Mouse (Mus musculus) monocyte, adult 2 months (primary cell): Measurements from ENCODE around the gene Trio.

ENCODE experiments used
- DNase-seq, 2 experiments: peaks; one replicate each; pipeline ENCODE4 v3.0.0; 2022; ENCODE audit warnings: low spot score in 2 of 2, low read depth in 1 of 2

Trio gene

DNA sequence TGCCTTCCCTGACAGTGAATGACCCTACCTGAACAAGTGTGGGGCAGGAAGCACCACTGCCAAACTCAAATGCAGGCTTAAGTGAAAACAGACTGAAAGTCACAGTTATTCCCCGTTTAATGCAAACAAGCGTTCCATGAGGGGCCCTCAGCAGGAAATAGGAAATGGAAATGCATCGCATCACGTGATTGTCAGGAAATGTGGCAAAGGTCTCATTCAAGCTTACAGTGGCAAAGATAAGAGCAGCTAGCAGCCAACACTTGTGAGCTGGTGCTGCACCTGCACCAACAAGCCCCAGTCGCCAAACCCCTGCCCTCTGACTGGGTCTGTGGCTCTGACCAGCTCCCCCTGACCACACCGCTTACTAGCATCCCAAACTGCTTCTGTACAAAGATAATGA lies 138.7 kb downstream of the Trio start:
- no peak for DNase-seq

DNA sequence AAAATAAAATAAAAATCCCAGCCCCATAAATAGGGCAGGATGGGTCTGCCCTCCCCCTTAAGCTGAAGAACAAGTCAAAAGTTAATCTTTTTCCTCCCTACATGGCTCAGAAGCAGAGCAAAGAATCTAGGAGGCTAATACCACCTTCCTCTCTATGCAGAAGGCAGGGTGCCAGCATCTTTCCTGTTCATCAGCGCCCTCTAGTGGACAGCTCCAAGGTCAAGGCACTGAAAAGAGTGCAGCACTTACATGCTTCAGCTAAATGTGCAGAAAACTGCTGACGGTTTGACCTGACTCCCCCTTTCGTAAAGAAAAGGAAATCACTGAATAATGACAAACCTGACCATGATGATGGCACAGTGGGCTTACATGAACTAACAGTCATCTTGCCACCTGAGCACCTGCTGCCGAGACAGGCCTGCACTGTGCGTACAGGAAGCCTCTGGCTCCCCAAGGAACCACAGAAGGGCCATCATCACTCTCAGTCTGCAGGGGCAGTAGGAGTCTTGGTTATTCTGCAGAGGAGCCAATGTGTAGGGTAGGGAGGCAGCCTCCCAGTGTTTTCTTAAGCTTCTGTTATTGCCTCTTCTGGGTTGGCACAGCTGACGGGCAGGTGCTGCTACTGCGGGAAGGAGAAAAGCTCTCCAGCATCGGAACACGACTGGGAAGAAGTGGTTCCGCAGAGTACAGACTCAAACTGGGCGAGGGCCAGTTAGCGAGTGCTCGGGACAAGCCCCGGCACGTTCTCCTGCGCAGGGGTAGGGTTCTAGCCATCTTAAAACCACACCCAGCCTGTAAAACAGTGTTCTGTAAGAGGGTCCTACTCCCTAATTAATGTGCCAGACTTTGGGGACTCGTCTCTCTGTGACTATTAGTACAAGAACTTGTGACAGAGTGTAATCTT lies 141.0 kb downstream of the Trio start:
- DNase-seq = peak in 1 of 2 experiments; percentile 64

DNA sequence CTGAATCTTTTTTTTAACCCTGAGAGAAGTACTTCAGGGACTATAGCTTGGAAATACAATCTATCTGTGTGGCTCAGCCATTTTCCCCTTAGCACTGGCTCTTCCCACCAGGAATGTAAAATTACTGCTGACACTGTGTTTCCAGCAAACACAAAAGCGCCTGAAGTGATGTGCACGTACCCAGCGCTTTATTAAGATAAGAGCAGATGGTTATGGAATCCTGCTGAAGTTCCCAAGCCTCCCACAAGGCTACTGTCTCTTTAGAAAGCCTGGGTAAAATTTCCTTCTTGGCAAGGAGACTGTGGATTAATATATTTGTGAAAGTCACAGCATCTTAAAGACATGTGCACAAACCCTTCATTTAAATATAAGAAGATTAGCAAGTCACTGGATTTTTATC lies 141.8 kb downstream of the Trio start:
- DNase-seq = no peak

DNA sequence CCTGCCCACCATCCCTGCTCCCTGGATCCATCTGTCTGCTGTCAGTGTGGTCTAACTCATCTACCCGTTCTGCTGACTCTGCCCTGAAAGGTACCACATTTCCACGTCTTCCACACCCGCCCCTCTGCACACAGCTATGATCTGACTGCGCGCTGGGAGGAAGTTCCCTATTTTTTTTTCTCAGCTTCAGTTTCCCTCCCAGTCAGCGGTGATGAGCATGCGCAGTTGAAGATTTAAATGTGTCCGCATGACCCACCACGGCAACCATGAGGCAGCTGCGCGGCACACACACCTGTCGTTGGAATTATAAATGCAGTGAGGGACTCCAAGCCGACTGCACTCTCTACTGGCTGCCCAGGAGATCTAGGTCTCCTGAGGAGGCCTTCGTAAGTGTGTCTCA lies 142.8 kb downstream of the Trio start:
- DNase-seq = peak in 1 of 2 experiments; percentile 39

DNA sequence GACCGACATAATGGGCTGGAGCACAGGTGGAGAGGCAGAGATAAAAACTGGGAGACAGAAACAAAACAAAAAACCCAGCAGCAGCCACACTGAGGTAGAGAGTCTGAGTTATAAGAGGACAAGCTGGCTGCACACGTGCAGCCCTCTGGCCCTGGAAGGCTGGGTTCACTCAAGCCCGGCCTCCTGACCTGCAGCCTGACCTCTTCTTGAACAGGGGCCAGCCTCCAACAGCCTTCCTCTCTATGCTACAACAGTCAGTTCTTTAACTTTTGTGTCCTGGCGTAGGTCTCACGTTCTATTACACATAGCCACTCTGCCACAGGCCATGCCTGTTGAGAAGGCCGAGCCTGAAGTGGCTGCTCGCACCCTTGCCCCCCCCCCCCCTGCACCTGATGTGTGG lies 147.8 kb downstream of the Trio start:
- DNase-seq = no peak

DNA sequence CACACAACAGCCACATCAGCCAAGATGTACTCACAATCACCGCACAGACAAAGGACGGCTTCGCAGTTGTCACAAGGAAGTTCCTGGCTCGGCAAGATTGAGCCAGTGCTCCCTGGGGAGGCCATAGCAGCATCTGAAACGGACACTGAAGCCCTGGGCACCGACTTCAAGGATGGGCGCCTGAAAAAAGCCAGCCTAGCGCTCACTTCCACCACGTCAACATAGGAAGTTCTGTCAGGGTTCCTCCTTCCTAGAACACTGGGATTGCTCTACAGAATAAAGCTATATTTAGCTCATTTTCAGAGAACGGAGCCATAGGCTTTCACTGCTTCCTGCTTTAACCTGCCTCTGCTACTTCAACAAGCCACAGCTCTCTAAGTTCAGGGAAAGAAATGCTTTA lies 149.3 kb downstream of the Trio start:
- no peak for DNase-seq

DNA sequence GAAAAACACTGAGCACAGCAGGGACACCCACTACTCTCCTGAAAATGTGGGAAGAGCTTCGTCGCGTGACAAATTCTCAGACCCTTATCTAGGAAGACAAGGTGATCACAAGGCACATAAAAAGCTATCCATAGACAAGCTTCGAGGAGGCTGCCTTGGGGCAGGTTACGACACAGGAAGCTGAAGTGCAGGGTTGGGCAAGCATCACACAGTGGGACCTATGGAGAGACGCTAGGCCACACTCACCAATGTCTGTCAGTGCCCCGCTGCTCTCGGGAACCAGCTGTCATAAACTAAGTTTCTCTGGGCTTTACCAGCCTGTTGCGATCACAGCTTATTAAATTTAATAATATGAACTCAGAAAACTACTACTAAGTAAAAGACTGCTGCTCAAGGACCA lies 149.9 kb downstream of the Trio start:
- no peak for DNase-seq

DNA sequence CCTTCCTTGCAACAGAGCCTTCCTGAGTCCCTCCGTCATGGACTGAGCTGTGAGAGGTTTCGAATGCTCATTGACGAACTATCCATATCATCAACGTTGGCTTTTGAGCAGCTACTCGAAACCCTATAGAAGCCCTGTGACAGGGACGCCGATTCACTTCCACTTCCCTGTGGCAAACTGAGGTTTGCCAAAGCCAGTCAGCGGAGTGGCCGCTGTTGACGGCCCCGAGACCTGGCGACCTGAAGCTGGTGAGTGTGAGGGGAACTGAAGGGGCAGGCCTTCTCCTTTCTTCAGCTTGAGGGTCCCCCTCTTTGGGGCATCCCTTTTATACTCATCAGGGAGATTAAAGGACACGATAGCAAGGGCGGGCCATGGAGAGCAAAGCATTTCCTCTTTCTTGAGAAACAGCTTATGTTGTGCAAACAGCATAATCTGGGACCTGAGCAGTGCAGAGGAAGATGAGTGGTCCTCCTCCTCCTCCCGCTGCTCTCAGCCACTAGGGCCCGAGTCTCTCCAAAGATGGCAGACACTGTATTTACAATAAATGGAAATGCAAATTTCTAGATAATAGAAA lies 151.8 kb downstream of the Trio start:
- DNase-seq = peak; percentile 52 to 68

DNA sequence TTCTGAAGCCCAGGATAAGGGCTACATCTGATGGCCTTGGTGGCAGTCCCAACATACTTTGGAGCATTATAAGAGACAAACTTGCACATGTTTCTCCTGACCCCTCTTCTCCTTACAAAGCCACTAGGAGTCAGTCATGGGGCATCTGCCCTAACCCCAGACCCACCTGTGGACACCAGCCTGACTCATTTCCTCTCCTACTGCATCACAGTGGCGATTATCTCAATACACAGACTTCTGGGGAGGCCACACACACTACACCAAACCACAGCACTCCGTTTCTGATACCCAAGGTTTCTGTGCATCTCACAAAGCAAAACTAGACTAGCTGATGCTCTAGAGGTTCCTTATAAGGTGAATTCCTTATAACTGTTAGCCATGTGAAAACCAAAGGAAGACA lies 153.4 kb downstream of the Trio start:
- DNase-seq = no peak

DNA sequence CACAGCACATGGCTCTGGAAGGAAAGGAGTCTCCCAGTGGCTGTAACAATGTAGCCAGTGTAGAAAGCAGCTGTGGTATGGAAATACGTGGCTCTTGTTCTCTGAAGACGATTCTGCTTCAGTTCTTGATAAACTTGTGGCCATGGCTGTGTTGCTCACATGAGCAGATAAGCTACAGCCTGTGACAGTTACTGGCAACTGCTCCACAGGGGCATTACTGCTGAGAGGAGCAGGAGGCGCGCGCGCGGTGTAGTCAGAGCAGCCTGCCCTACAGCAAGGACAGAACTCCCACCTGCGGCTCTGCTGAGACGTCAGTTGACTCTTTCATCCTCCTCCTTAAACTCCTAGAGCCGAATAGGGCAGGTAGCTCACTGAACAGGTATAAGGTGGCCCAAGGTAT lies 153.9 kb downstream of the Trio start:
- no peak for DNase-seq

DNA sequence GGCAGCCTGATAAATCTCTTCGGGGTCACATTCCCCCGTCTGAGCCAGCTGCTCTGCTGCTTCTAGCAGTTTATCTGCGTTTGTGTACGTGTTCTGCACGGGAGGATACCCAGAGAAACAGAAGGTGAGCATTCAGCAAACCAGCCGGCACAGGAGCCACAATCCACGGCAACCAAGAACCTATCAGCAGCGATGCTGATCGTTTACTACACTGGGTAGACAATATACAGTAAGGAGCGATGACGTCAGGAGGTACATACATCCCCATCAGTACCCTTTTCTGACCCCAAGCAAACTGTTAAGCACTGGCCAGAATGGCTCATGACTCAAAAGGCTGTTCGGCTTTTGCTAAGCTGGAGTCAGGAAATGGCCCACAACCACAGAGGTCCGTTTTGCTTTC lies 154.4 kb downstream of the Trio start:
- DNase-seq = no peak

DNA sequence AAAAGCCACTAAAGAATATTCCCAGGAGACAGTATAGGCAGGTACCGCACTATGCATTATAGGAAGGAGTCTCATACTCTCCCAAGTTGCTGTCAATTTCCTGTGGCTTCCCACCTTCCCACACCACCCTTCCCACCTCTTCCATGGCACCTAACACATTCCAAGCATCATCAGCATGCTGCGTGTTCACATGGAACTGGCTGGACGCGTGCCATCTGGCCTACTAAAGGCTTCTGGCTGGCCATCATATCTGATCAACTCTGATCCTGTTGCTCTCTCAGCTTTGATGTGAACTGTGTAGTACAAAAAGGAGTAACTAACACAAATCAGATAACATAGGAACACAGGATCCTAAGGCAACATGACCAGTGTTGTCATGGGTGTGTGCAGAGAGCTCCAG lies 156.6 kb downstream of the Trio start:
- no peak for DNase-seq

DNA sequence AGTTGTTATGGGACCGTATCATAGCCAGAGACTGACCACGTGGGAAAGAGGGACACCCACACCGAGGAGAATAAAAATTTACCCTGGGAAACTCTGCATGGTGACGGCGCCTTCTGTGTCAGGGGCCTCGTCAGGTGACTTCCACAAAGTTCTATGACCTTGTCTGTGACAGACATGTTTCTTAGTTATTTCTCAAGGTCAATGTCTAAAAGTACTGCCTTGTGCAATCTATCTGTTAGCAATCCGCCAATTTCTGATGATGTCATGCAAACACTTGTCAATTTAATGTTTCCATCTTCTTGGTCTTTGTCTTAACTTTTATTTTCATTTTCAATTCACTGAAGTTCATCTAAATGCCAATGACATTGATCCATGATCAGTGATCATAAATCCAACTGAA lies 157.8 kb downstream of the Trio start:
- DNase-seq = no peak

DNA sequence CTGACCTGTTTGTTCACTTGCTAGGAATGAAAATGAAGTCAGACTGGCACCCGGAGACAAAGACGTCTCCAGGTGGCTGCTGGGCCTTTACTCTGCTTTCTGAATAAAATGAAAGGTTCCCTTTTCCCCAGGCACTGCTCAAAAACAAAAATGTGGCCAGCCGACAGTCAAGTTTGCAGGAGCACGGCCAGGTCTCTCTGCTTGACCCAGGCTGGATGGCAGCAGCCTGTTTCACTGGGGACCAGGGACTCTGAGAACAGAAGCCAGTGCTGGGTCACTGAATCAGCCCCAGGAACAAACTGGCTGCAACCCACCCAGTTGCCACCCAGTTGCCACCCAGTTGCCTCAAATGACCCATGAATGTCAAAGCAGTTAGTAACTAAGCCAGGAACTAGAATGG lies 159.2 kb downstream of the Trio start:
- DNase-seq = no peak

DNA sequence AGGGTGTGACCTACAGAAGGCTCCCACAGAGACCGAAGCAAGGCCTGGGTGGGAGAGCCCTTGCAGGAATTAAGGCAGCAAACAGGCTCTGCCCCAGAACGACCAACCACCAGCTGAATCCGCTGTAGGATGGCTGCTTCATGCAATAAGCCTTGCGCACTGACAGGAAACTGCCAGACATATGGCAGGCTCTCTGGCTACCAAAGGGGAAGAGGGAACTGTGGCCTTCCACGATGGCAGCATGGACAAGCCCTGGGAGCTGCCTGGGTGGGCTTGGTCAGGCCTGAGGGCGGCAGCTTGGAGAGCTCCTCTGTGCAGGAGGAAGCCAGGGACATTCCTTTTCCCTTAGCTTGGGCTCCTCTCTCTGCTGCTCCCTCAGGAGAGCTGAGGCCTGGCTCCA lies 159.6 kb downstream of the Trio start:
- no peak for DNase-seq

DNA sequence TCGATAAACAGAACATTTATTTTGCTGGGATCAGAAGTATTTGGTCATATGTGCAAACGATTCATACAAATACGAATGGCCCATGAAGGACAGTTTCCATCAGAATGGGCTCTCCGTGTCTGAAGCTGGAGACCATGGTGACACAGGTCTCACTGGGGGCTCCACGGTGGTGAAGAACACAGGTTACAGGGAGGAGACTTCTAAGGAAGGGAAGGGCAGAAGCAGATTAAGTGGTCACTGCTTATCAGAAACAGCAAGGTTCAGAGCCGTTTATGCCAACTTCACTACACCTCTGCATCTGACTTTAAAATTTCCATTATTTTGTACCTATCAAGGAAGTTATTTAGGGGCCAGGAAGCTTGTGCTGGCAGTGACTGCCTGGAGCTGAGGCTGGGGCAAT lies 161.3 kb downstream of the Trio start:
- no peak for DNase-seq

DNA sequence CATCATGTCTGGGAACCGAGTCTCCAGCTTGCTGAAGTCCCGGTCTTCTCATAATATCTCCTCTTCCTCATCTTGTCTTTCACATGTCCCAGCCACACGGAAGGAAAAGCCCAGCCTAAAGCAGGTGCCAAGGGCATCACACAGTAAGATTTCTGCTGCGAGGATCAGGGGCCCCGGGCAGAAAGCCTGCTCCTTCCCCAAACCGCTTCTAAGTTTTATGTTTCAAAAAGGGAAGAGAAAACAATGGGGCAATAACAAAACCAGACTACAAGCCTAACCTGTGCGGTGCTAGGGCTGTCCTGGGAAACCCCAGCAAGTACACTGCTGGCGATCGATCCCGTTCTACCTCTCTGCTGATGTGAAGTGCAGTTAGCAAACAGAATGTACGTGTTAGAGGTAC lies 162.7 kb downstream of the Trio start:
- DNase-seq = no peak

DNA sequence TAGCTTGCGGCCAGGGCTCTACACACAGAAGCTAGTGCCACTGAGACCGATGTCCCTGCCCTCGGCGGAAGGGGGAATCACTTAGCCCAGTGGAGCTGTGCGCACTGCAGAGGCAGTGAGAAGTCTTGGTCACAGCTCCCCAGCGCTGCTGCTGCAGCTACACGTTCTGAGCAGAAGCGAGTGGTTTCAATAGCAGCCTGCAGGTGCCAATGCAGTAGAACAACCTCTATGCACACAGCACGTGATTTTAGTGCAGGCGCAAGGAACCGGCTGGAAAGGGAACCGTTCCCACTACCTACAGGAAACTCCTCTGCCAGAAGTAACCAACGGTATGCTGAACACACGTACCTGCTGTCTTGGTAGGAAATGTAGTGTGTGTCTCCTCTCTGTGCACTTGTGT lies 165.2 kb downstream of the Trio start:
- no peak for DNase-seq

DNA sequence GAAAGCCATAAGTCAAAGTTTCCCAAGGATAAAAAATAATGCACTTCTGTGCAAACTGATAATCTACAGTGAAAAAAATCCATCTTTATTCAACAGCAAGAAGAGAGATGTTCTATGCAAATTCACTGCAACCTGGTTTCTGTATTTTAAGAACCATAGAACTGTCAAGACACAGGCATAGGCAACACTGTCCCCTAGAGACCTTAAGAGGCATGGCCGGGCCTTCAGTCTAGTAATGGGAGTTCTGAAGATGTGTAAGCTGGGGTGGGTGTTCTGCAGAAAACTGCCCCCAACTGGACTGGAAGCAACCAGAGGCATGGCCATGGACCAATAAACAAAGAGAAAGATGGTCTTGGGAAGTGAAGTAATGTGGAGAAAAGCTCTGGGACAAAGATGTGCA lies 166.1 kb downstream of the Trio start:
- DNase-seq = no peak

DNA sequence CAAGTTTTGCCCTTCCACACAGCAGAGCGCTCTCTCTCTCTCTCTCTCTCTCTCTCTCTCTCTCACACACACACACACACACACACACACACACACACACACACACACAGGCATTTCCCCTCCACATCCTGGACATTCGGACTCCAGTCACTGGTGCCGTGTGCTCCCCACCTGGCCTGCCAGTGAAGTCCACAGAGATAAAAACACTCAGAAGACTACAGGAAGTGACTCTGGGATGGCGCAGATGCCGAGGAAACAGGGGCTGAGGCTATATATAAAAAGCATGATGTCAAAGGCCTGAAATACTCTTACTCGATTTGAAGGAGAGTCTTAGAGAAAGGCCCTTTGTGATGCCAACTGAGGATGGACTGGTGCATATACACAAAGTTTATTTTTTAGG lies 166.5 kb downstream of the Trio start:
- no peak for DNase-seq

DNA sequence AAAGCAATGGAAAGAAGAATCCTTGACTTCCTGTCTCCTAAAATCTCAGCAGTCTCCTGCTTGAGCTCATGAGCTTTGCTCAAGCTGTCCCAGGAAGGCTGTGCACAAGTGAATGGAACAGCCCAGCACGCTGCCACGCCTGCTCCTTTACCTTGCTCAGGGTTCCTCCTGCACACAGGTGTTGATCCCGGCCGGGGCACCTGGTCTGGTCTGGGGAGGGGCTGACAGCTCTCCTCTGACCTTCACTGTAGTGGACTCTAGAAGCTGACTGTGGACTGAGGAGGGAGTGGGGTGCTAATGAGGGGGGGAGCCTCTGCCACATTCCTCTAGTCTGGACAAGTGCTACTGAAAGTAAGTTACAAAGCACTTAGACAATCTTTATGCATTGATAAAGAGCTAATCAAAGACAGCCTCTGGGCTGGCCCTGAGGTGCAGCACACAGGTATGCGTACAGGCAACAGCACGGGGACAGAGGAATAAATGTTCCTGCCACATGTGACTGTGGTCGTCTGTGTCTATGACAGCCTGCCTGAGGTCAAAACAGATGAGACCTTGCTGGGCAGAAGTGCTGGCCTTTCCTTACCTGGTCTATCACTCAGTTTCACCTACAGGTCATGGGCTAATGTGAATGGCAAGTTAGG lies 167.3 kb downstream of the Trio start:
- no peak for DNase-seq

DNA sequence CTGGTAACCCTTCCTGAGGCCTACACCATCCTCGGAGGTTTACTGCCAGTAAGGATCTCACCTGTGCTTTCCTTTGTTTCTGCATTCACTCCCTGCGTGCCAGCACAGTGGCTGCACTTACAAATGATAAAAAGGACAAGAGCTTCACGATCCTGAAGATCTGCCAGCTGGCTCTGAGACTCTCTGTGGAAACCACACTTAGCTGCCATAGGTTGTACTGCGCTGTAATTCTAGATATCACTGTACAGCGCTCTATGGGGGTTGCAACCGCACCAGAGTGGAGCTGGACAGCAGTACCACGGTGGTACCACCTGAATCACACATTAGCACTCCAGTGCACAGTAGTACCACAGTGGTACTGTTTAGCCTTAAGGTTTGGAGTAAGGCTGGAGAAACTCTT lies 168.4 kb downstream of the Trio start:
- no peak for DNase-seq
